Mouse (Mus musculus) gastrocnemius, postnatal 36 days (tissue): ENCODE measurements around the gene Mrpl39. TPM values are rescaled to one million over a fixed set of nuclear protein-coding genes. Genes with fewer than 3 reads are reported as not detected.

Experiments used
- DNase-seq, 2 experiments: peaks; one replicate each; pipeline ENCODE4 v3.0.0; 2022
- intact Hi-C: fragments of 180-260 bp; cut with DNase I; formaldehyde crosslinking; loops from one replicate; pipeline ENCODE4 v1.15.1; 2025
- long read RNA-seq, 2 experiments: library from polyadenylated mRNA; stranded (forward); transcript quantifications; one replicate each; pipeline ENCODE4 v2.0.0; 2021
- total RNA-seq, 2 experiments: library from RNA; stranded (reverse); gene quantifications; 2 replicates each; pipeline ENCODE4 v1.2.3; 2021

The Mrpl39 gene
- total RNA-seq = 10 to 100 TPM; 15.7 to 16.2 TPM
- long read RNA-seq, experiment 1, transcript Mrpl39-201 (10 exons, 2,294 nt) = major isoform, 49 of 93 reads
- long read RNA-seq, experiment 1, partial matches to known transcripts = 33 of 93 reads
- long read RNA-seq, experiment 1, other reads (novel, unspliced or antisense) = 8 of 93 reads
- long read RNA-seq, experiment 2, transcript Mrpl39-201 (10 exons, 2,294 nt) = major isoform, 62 of 125 reads
- long read RNA-seq, experiment 2, partial matches to known transcripts = 54 of 125 reads
- long read RNA-seq, experiment 2, other reads (novel, unspliced or antisense) = 8 of 125 reads

DNA sequence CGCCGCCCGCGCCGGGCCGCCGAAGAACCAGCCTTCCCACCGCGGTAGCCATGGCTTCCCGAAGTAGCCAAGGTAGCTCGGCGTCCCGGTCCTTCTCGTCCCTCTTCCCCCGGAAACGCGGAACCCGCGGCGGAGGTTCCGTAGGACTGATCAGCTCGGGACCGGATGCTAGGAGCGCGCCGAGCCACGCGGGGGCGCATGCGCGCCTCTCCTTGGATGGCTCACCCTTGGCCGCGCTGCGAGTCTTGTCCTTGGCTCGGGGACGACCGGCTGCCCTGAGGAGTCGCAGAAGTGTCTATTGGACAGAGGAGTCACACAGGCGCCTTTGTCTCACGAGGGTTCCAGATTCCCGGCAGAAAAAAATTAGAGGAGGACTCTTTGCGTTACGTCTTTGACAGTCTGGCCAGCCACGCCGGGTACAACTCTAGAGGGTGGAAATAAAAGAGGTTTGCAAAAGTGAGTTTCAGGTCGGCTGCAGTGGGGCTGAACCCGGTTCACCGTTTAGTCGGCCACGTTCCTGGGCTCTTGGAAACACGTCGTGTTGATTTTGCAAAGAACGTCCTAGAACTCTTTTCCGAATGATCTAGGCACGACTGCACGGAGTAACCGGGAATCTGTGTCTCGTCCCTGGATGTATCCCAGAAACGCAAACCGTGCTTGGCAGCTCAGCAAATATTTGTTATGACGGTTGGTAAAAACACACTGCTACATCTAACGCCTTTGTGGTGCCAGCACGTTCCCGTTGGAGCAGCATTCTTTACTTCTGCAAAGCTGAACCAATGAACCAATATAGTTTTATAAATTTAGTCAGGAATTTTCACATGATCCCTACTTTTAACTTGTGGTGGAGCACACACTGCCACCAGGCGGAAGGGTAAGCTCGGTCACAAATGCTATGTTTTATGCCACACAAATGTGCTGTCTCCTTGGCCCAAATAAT, at the start of gene Mrpl39:
Gene Mrpl39 (minus strand): TSS at position 577 of the 940 bp plus-strand sequence.
- intact Hi-C loops = loop anchor here (2.0 to 5.0 kb wide), 3 partner anchors 82 to 143 kb away; partner anchors contain the start of gene Atp5j
- DNase-seq = peak; percentile 98 to 99

DNA sequence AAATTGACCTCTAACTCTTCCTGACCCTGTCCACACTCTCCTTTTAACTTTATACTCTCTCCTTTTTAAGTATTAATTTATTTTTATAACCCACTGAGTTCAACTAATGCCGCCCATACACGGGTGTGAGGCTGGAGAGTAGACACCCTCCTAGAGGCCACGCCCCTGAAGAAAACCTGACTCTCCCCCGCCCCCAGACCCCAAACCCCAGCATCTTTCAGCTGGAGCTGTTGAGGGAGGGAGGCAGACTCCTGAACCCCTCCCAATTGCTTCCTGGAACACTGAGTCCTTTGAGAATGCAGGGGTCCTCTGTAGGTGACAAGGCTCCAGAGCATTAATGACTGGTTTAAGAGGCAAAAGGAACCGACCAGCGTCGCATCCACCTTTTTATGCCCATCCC, 49.4 kb upstream of the Mrpl39 start:
- no peak for DNase-seq
- intact Hi-C loops = no loop called here

DNA sequence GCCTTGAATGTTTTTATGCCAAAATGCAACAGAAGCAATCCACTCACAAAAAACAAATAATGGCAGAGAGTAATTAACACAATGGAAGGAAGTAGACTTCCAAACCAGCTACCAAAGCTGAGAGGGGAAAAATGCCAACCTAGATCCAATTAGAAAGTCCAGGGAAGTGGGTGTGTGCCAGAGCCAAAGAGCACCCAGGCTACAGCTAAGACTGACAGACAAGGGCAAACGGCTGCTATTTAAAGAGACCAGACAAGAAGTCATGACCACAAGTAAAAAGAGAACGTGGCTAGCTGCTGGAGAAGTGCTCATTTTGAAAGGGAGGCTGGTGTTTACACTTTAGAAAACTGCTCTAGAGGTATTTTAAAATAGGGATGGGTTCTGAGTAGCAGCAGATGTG, 47.7 kb upstream of the Mrpl39 start:
- intact Hi-C loops = no loop called here
- DNase-seq = no peak

DNA sequence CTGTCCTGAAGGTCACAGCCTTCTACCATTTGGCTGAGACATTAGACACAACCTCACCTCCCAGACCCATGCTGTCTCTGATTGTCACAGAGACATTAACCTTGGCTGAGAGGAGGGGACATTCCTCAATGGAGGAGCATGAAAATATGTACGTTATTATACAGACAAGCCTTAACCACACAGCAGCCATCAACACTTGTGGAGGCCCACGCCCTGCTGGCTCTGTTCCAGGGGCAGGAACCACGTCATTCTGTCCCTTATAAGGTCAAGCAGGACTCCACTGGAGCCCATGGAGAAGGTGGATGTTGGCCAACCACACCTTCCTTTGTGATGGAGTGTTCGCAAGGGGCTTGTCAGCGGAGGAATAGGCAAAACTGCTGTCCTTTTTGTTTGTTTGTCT, 44.2 kb upstream of the Mrpl39 start:
- intact Hi-C loops = loop anchor here (5.0 kb wide), 1 partner anchor 53 kb away; the partner anchor contains the start of gene Gabpa
- no peak for DNase-seq

DNA sequence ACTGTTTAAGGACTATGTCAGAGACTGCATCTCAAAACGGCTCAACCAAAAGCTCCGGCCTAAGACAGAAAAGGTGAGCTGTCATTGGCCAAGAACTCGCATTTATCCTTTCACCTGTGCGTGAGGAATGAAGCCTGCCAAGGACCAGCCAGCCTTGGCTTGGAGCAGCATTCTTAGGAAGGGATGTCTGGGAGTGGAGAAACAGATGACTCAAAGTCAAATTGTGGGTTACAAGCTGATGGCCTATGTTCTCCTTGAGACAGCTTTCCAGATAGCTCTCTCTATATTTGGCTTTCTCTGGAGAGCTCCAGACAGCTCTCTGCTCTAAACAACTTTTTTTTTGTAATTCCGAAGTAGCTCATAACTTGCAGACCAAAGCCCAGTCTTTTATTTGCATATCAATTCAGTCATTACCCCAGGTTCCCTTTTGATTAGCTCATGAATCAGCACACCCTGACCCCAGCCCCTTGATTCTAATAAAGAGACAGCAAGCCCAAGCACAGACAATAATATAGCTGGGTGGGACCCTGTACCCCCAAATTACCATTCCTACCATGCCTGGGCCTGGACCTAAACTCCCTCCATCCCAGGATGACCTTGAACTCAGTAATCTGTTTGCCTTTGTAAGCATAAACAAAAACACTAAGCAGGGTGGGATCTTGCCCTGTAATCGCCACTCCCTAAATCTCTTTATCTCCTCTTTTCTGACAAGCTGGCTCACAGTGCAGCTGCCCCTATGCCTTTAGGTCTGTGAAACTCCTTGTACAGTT, 43.5 kb upstream of the Mrpl39 start:
- DNase-seq = no peak
- intact Hi-C loops = loop anchor here (5.0 kb wide), 1 partner anchor 53 kb away; the partner anchor contains the start of gene Gabpa

DNA sequence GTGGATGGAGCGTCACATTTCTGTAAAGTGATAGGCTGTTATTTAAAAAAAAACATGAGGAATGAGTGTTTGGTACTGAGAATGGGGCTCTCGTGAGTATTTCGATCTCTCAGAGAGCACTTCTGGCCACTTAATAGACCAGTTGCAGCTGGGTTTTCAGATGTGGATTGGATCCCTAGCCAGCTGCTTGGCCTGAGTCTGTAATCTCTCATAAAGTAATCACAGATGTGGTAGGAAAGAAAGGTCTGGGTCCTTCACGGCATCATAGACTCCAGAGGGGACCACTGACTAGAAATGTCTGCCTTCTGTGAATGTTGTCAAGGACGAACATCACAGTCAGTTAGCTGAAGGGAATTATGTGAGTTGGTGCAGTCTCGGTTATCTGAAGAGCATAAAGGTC, 42.9 kb upstream of the Mrpl39 start:
- intact Hi-C loops = loop anchor here (5.0 kb wide), 1 partner anchor 54 kb away; the partner anchor contains the start of gene Gabpa
- no peak for DNase-seq

DNA sequence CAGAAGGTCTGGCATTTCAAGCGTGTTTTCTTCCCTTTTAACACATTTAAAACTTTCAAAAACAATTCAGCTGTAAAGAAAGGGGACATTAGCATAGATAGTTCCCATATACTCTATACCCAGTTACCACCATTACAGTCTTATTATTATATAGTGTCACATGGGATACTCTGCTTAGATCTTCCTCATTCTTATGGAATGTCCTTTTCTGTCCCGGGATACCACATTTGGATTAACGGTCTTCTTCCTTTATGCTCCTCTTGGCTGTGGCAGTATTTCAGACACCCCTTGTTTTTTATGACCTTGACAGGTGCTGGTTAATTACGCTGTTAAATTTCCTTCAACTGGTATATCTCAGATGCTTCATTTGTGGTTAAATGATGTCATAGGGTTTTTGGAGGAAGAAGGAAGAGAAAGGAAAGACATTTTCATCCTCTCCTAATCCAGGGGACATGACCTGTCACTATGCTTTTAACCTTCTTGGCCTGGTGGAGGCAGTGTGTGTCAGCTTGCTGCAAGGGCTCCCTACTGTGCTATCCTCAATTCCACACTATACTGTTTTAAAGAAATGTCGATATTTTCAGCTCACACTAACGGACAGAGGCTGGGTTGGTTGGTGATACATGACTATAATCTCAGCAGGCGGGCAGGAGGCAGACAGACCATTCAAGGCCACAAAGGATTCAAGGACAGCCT, 40.7 kb upstream of the Mrpl39 start:
- DNase-seq = no peak
- intact Hi-C loops = loop anchor here (5.0 kb wide), 1 partner anchor 56 kb away; the partner anchor contains the start of gene Gabpa

DNA sequence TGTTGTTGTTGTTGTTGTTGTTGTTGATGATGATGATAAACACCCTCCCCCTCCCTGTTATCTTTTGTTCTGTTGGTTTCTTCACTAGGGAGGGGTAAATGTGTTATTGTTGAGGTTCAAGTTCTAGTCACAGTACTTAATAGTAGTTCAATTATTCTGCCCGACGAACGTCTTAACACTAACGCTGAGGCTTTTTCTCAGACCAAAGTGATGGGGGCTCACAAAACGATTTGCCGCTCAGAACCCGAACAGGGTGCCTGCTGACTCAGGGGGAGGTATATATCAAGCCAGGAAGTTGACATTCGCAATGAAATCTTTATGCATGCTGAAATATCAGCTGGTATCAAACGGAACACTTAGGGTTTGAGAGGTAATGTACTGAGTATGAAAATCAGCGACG, 39.8 kb upstream of the Mrpl39 start:
- intact Hi-C loops = loop anchor here (5.0 kb wide), 1 partner anchor 57 kb away; the partner anchor contains the start of gene Gabpa

DNA sequence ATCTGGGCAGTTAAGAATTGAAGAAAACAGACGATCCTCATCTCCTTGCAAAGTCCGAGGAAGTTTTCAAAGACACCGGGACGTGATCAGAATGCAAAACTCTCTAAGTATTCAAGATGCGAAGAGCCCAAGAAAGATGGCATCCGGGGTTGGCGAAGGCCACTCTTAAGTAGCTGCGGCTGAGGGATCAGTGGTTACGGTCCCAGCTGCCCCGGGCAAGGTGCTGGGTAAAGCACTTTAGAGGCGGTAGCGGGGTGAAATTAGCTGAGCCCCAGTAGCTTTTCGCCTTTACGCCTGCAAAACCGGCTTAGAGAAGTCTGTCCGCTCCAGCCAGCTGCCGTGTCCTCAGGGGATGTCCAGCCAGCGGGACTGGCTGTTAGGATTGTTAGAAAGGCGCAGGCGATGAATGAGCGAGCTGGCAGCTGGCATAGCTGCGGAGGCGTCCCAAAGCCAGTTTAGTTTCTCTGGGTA, 39.3 kb upstream of the Mrpl39 start:
- DNase-seq = peak; percentile 19 to 27
- intact Hi-C loops = loop anchor here (5.0 kb wide), 2 partner anchors 38 to 58 kb away; partner anchors contain the start of gene Gabpa

More for the DNA sequence above, 39.8 kb upstream of the Mrpl39 start:
- DNase-seq = no peak

DNA sequence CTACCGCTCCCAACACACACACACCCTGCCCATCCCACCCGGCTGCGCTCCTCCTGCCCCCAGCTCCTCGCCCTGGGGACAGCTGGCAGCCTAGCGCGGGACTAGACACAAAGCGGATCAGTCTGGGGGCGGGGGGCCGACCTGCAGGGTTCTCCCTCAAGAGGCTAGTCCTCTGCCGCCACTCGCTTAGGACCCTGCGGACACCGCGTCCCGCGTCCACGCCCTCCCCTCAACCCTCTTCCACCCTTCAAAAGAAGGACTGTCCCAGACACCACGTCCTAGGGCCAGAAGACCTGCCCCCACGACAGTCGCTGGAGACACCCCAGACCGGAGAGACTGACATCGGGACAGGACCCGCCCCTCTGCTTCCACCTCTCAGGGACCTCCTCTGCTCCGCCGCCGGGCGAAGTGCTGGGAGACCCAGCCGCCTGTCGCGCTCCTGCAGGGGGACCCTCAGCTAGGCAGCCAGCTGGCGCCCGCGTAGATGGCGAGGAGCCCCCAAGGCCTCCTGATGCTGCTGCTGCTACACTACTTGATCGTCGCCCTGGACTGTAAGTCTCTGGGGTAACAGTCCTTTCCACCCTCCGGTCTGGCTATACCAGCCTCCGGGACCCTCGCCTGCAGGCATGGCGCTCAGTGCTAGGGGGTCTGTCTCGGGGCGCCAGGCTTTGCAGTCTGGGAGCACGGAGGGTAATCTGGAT, 38.6 kb upstream of the Mrpl39 start, which contains the start of gene Jam2:
Gene Jam2 (plus strand): TSS at position 121 of the 701 bp plus-strand sequence.
- intact Hi-C loops = loop anchor here (5.0 kb wide), 1 partner anchor 38 kb away; no protein-coding TSS in a partner anchor
- peak; percentile 66 for DNase-seq

DNA sequence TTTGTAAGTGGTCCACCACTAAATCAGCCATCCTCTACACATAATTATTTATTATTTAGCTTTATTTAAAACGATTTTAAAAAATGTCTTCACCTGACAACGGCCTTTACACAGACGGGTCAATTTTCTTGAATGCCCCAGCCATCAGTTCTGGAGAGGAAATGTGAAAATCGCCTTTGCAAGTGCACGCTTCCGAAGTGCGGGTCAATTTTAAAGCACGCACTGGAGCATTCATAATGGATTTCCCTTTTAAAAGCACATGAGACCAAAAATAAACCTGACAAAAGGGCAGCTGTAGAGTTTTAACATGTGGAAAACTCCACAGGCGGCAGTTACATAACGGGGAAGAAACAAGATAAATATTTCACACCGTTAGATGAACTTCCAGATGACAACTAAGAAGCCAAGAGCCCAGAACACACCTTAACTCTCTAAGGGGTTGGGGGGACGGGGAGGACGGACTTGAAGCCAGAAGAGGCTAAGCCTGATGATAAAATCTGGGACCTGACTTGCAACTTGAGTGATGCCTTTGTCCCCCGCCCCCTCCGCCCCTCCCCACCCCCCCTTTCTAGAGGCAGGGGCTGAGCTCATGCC, 37.8 kb upstream of the Mrpl39 start:
- DNase-seq = no peak
- intact Hi-C loops = loop anchor here (5.0 kb wide), 1 partner anchor 39 kb away; no protein-coding TSS in a partner anchor

DNA sequence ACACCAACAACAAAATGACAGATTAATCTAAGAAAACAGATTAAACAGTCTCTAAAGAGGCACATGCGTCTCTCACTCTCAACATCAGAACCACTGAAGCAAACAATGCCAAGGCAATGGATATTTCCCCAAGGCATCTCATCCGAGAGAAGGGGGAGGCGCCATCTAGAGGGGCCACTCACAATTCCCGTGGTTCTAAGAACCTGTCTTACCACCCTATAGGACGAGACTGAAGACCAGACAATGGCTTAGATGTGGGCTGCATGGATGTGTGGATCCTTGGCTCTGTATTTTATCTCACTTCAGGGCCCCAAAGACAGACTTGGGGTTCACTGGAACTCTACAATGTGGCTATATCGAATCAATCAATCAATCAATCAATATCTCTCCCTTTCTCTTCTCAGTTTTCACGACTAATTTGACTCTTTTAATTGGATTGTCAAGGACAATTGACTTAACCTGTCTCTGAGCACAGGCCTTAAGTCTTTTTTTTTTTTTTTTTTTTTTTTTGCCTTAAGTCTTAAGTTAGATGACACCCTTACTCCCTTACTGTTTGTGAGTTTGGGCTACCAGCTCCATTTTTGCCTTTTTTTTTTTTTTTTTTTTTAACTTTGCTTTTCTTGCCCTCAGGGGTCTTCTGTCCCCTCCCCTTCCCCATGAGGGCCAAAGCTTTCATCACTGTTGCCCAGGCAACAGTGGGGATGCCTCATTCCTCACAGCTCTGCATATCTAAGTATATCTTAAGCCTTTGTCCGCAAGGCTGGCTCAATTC, 37.1 kb upstream of the Mrpl39 start:
- intact Hi-C loops = loop anchor here (5.0 kb wide), 1 partner anchor 40 kb away; no protein-coding TSS in a partner anchor
- no peak for DNase-seq

DNA sequence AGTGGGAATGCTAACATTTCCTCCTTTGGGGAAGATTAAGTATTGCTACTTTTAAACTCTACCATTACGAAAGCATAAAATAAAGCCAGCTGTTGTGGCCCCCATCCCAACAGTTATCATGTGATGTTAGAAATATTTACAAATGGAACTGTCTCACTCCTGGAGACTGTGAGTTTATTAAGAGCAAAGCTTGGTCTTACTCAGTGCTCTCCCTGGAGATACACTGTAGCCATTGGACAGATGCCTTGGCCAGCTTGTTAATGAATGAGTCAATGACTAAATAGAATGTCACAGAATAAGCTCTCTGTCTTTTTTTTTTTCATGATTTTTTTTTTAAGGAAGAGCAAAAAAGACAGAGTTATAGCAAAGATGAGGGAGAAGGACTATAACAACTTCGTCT, 35.9 kb upstream of the Mrpl39 start:
- intact Hi-C loops = loop anchor here (5.0 kb wide), 1 partner anchor 41 kb away; no protein-coding TSS in a partner anchor

DNA sequence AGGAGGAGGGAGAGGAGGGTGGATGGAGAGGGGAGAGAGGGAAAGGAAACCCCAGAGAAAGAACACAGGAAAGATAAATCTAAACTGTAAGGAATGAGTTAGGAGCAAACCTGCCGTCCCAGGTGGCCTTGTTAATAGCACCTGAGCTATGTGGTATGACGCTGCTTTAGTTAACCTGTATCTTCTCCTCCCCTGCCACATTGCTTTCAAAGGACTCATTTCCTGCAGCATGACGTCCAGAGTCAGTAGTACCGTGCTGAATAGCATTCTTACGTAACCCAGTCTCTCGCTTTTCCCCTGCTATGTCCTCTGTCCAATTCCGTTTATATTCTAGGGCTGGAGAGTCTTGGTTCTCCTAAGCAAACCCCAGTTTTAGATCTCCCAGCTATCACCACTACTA, 35.3 kb upstream of the Mrpl39 start:
- DNase-seq = no peak
- intact Hi-C loops = loop anchor here (5.0 kb wide), 1 partner anchor 41 kb away; no protein-coding TSS in a partner anchor

More for the DNA sequence above, 35.9 kb upstream of the Mrpl39 start:
- DNase-seq = peak in 1 of 2 experiments; percentile 47

DNA sequence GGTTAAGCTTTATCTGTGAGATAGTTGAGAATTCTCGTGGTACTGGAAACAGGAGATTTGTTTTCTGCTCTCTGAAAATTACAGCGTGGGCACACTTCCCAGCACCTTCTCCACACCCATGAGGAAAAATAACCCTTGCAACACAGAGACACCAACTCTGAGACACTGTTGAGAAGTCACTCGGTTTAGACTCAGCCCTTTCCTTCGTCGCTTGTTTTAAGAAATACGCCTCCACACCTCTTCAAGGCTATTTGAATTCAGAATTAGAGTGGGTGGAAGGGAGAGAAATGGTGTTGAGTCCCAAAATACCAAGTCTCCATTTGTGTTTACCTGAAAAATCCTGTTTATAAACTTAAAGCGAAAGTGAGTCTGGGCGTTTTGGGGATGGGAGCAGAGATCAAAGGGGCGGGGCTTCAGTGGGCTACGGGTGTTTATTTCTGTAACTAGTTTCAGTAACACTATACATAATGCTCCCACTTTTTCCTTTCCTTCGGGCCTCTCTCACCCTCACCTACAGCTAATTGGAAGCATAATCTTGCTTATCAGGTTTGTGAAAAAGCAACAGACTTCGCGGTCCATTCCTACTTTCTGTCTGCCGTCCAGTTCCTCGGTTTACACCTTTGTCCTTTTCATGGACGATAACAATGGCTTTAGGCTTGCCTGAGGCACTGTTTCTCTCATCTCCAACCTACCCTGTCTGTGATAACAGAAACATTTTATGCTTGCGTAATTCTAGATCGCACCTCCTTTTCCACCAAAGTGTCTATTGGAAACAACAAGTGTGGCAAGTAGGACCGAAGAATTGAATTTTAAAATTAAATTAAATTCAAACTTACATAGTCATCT, 34.3 kb upstream of the Mrpl39 start:
- intact Hi-C loops = loop anchor here (5.0 kb wide), 1 partner anchor 42 kb away; no protein-coding TSS in a partner anchor
- DNase-seq = no peak

DNA sequence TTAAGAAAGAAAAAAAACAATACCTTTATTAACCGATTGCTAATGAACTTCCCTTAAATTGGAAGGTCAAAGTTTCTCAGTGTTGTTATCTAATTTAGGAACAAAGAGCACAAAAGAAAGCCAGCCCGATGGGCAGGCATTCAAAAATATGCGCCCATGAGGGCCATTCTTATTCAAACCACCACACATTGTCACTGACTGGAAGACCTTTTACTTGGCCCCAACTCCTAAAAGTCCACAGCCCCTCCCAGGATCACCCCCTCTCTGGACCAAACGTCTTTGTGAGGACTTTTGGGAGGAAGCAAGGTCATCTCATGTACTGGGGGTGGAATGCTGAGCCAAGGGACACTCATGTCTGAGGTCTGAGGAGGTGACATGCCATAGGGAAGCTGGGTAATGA, 33.6 kb upstream of the Mrpl39 start:
- DNase-seq = no peak
- intact Hi-C loops = no loop called here
